Mouse (Mus musculus) midbrain, embryonic 13.5 days (tissue): Measurements from ENCODE around the gene Ppfibp1. TPM values are rescaled to one million over a fixed set of nuclear protein-coding genes. Genes with fewer than 3 reads are reported as not detected.

Experiments used
- ATAC-seq: fragments of 200-750 bp; cut with Nextera tagmentation; 2 replicates; pipeline ENCODE4 v1.8.0; 2017; ENCODE audit warnings: mild to moderate bottlenecking, moderate TSS enrichment, moderate library complexity
- H3K27ac ChIP-seq: fragments of 300-500 bp; sonication (generic); 2 replicates; pipeline ENCODE4 v1.5.1; 2015; ENCODE audit warnings: inconsistent platforms, mild to moderate bottlenecking, moderate library complexity
- H3K27me3 ChIP-seq: fragments of 300-500 bp; sonication (generic); 2 replicates; pipeline ENCODE4 v1.6.1; 2015; ENCODE audit warnings: mild to moderate bottlenecking, inconsistent platforms
- H3K36me3 ChIP-seq: fragments of 300-500 bp; sonication (generic); 2 replicates; pipeline ENCODE4 v1.6.1; 2015; ENCODE audit warnings: mild to moderate bottlenecking, inconsistent platforms
- H3K4me1 ChIP-seq: fragments of 300-500 bp; sonication (generic); replicated peaks from 2 replicates; pipeline ENCODE4 v1.6.1; 2015; ENCODE audit warnings: inconsistent platforms
- H3K4me2 ChIP-seq: fragments of 300-500 bp; sonication (generic); replicated peaks from 2 replicates; pipeline ENCODE4 v1.6.1; 2015; ENCODE audit warnings: moderate library complexity, mild to moderate bottlenecking, inconsistent platforms
- H3K4me3 ChIP-seq: fragments of 300-500 bp; sonication (generic); replicated peaks from 2 replicates; pipeline ENCODE4 v1.5.1; 2015; ENCODE audit warnings: mild to moderate bottlenecking, inconsistent platforms
- H3K9ac ChIP-seq: fragments of 300-500 bp; sonication (generic); replicated peaks from 2 replicates; pipeline ENCODE4 v1.6.1; 2015; ENCODE audit warnings: mild to moderate bottlenecking, inconsistent platforms
- H3K9me3 ChIP-seq: fragments of 300-500 bp; sonication (generic); 2 replicates; pipeline ENCODE4 v1.6.1; 2016; ENCODE audit warnings: mild to moderate bottlenecking, inconsistent platforms
- WGBS: fragments of 180-500 bp; shearing (Covaris S2); methylation state at CpG from one replicate; pipeline ENCODE4 v1.1.7; 2015; 5-methylcytosine and 5-hydroxymethylcytosine counted together
- polyA plus RNA-seq: library from polyadenylated mRNA; unstranded; fragments of >200 nt; fragmentation: Nextera tagmentation; extraction: Ambion mirVana; gene quantifications from 2 replicates; pipeline ENCODE4 v1.2.1, GENCODE M21; 2015

The Ppfibp1 gene
- polyA plus RNA-seq, 1 experiment from 2014 or later: 14.2 TPM

DNA sequence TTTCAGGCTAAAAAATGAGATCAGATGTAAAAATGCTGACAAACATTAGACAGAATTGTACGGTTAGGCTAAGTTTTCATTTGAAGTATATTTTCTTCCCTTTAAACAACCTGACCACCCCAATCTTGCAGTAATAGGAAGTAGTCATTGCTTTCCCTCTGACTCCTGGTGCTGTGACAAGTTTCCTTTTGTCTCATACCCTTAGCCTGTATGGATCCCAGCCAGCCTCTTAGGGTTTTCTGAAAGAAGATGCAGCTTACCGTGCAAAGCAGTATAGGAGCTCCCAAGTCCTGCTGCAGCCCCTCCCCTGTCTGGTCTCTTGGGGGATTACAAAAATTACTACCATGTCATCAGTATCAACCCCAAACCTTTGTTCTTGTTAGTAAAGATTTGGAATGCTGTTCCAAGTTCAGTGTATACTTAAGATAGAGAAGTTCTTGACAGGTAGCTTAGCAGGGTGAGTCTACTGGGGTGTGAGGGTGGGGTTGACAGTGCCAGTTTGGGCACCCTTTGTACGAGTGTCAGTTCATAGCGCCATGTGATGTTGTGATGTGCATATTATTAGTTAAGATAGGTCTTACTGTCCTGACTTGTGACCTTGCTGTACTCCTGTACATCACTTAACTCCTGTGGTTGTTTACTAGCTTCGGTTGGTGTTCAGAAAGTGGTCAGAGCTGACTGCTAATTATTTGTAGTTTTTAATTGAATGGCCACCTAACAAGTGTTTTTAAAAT, 18.9 kb downstream of the Ppfibp1 start:
- WGBS: 80% methylated on average over 5 of the region's 5 CpGs

DNA sequence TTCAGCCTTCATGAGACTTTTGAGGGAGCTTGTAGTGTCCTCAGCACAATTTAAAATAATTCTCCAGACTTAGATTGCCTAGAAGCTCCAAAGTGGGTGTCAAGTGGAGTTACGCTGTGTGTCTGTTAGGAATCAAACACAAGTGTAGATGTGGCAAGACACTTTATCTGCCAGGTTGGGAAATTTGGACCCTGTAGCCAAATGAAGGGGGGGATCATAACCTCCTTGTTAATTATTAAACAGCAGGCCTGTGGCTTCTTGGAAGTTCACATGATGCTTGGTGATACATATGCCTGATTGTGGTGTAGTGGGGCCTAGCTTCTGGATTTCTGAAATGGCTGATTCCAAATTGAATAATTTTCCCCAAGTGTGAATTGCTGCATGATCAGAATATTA, 19.5 kb downstream of the Ppfibp1 start:
- no peaks in the 10 kb centered on the region for H3K36me3 ChIP-seq
- WGBS: 94% methylated on average over 1 of the region's 1 CpGs
- no peak for ATAC-seq

More for the DNA sequence above, 18.9 kb downstream of the Ppfibp1 start:
- Histone ChIP-seq H3K27me3 (no peaks in the 10 kb centered on the region), H3K9ac (no peak overlapping the region), H3K9me3 (no peaks in the 10 kb centered on the region), H3K27ac (no peak overlapping the region), H3K4me3 (no peak overlapping the region), H3K4me2 (no peak overlapping the region), H3K36me3 (no peaks in the 10 kb centered on the region), H3K4me1 (no peaks in the 10 kb centered on the region)
- ATAC-seq: no peak

DNA sequence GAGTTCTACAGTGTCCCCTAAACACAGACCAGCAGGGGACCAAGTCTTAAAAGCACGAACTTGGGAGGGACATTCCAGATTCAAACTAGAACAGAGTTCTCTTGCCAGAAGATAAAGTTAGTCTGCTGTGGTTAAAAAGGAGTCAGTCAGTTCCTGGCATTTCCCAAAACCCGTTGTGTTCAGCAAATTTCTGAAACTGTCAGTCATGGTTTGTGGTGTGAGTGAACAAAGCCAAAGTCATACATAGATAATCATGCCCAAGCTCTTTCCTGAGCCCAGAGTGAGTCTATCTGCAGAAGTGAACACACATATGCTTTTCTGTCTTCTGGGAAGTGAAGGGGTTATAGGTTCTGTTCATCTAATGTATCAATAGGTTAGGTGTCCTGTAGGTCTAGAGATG, 20.5 kb downstream of the Ppfibp1 start:
- H3K9ac ChIP-seq: no peak overlapping the region
- H3K4me2 ChIP-seq: no peak overlapping the region
- no peak overlapping the region for H3K27ac ChIP-seq
- no peaks in the 10 kb centered on the region for H3K4me1 ChIP-seq
- no peak for ATAC-seq
- no peak overlapping the region for H3K4me3 ChIP-seq
- H3K9me3 ChIP-seq: no peaks in the 10 kb centered on the region
- H3K27me3 ChIP-seq: no peaks in the 10 kb centered on the region
- no peaks in the 10 kb centered on the region for H3K36me3 ChIP-seq
- WGBS: 73% methylated on average over 2 of the region's 2 CpGs

More for the DNA sequence above, 19.5 kb downstream of the Ppfibp1 start:
- no peaks in the 10 kb centered on the region for H3K9me3 ChIP-seq
- H3K27ac ChIP-seq: no peak overlapping the region
- no peak overlapping the region for H3K9ac ChIP-seq
- no peaks in the 10 kb centered on the region for H3K27me3 ChIP-seq
- H3K4me3 ChIP-seq: no peak overlapping the region
- H3K4me1 ChIP-seq: no peaks in the 10 kb centered on the region
- no peak overlapping the region for H3K4me2 ChIP-seq

DNA sequence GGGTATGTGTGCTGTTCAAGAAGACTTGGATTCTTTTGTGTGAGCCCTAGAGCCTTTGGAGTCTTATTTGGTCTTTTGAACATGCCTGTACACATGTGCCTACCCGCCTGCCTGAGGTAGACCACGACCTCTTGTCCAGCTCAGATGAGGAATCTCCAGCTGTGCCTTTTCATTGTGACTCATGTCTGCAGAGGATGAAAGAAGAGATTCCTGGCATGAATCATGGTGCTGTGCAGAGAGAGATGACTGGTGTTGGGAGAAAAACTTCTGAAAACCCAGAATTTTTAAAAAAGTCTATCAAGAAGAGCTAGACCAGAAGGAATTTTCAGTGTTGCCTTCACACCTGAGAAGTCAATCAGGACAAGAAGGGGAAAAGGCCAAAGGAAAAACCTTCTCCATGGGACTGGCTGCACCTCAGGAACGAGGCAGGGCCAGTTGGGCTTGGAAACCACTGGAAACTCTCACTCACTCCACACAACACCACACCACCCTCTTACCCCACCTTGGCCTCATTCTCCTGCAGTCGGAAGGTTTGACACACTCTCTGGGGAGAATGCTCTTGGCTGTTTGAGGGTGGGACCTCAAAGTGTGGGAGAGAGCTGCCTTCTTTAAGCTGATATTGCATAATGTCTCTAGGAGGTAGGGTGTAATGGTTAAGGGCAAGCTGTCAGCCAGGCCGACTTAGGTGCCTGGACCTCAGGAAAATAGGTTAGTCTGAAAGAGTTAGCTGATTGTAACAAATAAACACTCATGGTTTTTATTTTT, 21.6 kb downstream of the Ppfibp1 start:
- H3K4me3 ChIP-seq: no peak overlapping the region
- H3K4me1 ChIP-seq: 0 out of 2 replicates have a peak, but pooled peaks cover 3% of the 10 kb centered on the region
- H3K9me3 ChIP-seq: no peaks in the 10 kb centered on the region
- H3K27me3 ChIP-seq: no peaks in the 10 kb centered on the region
- no peak overlapping the region for H3K27ac ChIP-seq
- ATAC-seq: no peak
- H3K36me3 ChIP-seq: no peaks in the 10 kb centered on the region
- H3K9ac ChIP-seq: no peak overlapping the region
- 87% methylated on average over 5 of the region's 5 CpGs for WGBS
- H3K4me2 ChIP-seq: no peak overlapping the region

DNA sequence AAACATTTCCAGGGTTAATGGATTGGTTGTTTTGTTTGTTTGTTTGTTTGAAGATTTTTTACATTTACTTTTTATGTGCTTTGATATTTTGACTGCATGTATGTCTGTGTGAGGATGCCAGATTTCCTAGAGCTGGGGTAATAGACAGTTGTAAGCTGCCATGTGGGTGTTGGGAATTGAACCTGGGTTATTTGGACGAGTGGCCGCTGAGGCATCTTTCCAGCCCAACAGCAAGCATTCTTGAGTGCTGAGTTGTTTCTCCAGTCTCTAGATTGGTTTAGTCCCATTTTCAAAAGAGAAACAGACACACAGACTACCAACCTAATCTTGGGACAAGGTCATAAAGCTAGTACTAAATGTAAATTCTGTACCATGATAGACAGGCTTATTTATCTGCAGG, 22.5 kb downstream of the Ppfibp1 start:
- WGBS: 93% methylated on average over 2 of the region's 2 CpGs

DNA sequence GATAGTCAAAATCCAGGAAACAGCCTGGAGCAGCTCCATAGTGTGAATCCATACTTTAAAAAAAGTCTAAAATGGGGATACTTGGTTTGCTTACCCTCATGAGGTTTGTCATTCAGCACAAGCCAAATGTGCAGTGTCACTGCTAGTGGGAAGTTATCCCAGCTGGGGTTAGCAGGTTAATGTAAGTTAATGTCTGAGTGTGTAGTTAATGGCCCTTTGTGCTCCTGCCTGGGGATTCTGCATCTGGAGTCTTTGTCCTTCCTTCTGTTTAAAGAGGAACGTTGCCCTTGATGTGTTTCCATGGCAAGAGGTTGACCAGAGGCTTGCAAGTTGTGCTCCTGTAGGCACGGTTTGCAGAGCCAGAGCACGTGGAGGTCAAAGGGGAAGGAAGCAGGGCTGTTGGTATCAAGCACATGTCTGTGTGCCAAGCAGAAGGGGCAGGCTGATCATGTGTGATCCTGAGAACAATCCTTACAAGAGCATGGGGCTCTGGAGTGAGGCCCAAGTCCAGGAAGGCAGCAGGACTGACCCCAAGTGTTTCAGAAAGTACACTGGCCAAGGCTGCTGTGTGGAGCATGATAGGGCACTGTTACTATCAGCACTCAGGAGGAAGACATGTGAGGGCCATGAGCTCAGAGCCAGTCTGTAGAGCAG, 24.7 kb downstream of the Ppfibp1 start:
- Histone ChIP-seq H3K9me3 (no peaks in the 10 kb centered on the region), H3K27me3 (no peaks in the 10 kb centered on the region), H3K9ac (no peak overlapping the region), H3K4me3 (no peak overlapping the region), H3K27ac (no peak overlapping the region), H3K36me3 (no peaks in the 10 kb centered on the region), H3K4me1 (0 out of 2 replicates have a peak, but pooled peaks cover 3% of the 10 kb centered on the region), H3K4me2 (no peak overlapping the region)
- no peak for ATAC-seq
- 20% methylated on average over 3 of the region's 3 CpGs for WGBS

More for the DNA sequence above, 22.5 kb downstream of the Ppfibp1 start:
- H3K27me3 ChIP-seq: no peaks in the 10 kb centered on the region
- H3K4me2 ChIP-seq: no peak overlapping the region
- no peak overlapping the region for H3K4me3 ChIP-seq
- 0 out of 2 replicates have a peak, but pooled peaks cover 3% of the 10 kb centered on the region for H3K4me1 ChIP-seq
- no peaks in the 10 kb centered on the region for H3K36me3 ChIP-seq
- H3K9me3 ChIP-seq: no peaks in the 10 kb centered on the region
- no peak overlapping the region for H3K27ac ChIP-seq
- H3K9ac ChIP-seq: no peak overlapping the region
- no peak for ATAC-seq

DNA sequence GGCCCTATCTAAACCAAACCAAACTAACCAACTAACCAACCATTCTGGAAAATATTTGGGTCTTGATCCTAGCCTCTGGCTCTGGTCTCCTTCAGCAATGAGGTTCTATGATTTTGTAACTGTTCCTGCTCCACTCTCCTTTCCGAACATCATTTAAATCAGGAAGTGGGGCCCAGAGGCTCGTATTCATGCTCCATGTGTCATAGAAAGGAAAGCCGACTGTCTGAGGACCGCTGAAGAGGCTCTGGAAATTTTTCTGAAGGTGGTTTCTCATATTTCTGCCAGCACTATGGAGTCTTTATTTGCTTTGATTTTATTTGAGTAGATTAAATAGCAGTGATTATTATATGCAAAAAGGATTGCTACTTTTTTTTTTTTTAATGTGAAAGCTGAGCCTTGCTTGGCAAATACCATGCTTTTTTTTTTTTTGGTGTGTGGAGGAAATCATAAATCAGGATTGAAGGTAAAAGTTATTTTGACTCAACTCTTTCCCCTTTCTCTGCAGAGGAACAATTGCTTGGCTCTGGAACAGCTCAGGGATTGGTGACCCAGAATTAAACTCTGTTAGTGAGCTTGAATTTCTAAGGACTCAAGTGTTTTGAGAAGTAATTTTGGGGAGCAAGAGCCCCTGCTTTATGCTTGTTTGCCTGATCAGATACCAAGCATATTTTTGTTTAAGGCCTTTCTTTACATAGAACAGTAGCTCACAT, 25.4 kb downstream of the Ppfibp1 start:
- H3K4me1 ChIP-seq: 0 out of 2 replicates have a peak, but pooled peaks cover 3% of the 10 kb centered on the region
- no peaks in the 10 kb centered on the region for H3K36me3 ChIP-seq
- H3K9me3 ChIP-seq: no peaks in the 10 kb centered on the region
- no peak for ATAC-seq
- no peaks in the 10 kb centered on the region for H3K27me3 ChIP-seq
- no peak overlapping the region for H3K4me3 ChIP-seq
- 75% methylated on average over 4 of the region's 4 CpGs for WGBS
- H3K27ac ChIP-seq: no peak overlapping the region
- no peak overlapping the region for H3K9ac ChIP-seq
- H3K4me2 ChIP-seq: no peak overlapping the region

DNA sequence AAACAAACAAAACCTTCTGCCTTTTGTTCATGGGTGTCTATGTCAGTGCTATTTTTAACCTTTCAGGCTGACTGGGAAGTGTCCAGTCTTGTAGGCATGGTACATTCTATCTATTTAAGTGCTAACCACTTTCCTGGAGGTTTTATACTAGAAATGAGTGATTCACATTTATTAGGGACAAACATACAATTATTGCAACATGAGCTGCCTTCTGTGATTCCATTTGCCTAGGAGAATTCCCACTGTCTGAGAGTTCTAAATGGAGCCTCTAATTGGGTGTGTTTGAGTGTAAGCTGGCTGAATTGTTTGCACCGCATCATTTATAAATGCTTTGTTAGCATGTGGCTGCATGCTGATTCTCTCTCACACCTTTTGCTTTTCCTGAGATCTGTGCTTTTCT, 27.5 kb downstream of the Ppfibp1 start:
- 74% methylated on average over 1 of the region's 1 CpGs for WGBS
- Histone ChIP-seq H3K27me3 (no peaks in the 10 kb centered on the region), H3K27ac (no peak overlapping the region), H3K36me3 (no peaks in the 10 kb centered on the region), H3K4me1 (0 out of 2 replicates have a peak, but pooled peaks cover 3% of the 10 kb centered on the region), H3K4me2 (no peak overlapping the region), H3K9ac (no peak overlapping the region), H3K4me3 (no peak overlapping the region), H3K9me3 (no peaks in the 10 kb centered on the region)
- ATAC-seq: no peak

DNA sequence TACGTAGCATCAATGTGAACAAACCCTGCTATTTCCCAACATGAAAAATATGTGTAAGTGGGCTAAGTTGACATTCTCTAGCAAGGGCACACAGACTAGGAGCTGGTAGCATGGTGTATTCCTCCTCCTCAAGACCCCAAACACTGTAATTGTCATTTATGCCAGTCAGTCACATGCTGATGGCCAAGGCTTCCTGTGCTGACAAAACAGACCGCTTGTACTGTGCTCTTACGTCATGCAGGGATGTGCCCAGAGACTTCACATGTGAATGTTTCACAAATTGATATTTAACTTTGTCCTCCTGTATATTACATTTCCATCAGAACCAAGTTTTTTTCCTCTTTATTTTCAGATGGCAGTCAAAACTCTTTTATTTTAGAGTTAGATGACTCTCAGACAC, 29.1 kb downstream of the Ppfibp1 start:
- 89% methylated on average over 3 of the region's 3 CpGs for WGBS
- H3K4me1 ChIP-seq: 0 out of 2 replicates have a peak, but pooled peaks cover 3% of the 10 kb centered on the region
- no peak for ATAC-seq
- H3K9me3 ChIP-seq: no peaks in the 10 kb centered on the region
- H3K27ac ChIP-seq: no peak overlapping the region
- H3K27me3 ChIP-seq: no peaks in the 10 kb centered on the region
- H3K9ac ChIP-seq: no peak overlapping the region
- H3K4me3 ChIP-seq: no peak overlapping the region
- H3K4me2 ChIP-seq: no peak overlapping the region
- H3K36me3 ChIP-seq: no peaks in the 10 kb centered on the region

DNA sequence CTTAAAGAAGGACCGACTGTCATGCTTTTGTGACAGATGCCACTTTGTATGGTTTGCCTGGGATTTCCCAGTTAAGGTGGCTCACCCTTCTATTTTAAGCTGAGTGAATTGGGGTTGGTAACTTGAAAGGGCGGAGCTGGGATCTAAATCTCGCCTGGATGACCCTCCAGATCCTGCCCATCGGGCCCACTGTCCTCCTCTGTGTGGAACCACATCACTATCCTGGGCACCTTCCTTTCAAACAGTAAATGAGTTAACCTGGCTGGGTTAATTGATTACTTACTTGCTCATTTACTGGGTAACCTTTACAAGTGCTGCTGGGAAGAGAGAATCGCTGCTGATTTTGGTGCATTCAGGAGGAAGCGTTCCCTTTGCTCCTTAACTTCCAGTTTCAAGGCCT, 30.1 kb downstream of the Ppfibp1 start:
- Histone ChIP-seq H3K4me3 (no peak overlapping the region), H3K27ac (no peak overlapping the region), H3K9ac (no peak overlapping the region), H3K9me3 (no peaks in the 10 kb centered on the region), H3K4me2 (no peak overlapping the region), H3K4me1 (0 out of 2 replicates have a peak, but pooled peaks cover 3% of the 10 kb centered on the region), H3K27me3 (no peaks in the 10 kb centered on the region), H3K36me3 (no peaks in the 10 kb centered on the region)
- no peak for ATAC-seq
- 94% methylated on average over 6 of the region's 6 CpGs for WGBS

DNA sequence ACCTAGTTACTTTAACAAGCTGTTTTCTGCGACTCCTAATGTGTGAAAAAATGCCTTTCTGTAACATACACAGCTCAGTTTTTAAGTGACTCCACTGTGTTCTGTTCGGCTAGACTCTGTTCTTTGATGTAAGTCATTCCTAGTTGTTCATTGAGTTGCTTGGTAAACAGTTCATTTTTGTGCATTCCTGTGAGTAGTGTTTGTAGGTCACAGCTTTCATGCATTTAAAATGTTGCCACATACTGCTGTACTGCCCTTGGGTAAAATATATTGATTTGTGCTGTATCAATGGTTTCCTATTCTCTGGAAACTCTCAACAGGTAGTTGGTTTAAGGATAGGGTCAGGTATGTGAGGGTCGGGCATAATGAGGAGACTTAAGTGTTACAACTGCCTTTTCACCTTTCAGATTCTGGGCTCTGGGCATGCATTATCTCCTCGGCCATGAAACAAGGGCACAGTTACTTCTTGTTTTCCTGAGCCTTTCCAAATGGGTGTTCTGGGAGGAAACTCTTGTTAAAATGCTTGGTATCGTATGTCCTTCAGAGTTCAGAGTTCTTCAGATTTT, 38.2 kb downstream of the Ppfibp1 start:
- no peak overlapping the region for H3K9ac ChIP-seq
- no peaks in the 10 kb centered on the region for H3K27me3 ChIP-seq
- WGBS: 86% methylated on average over 5 of the region's 5 CpGs
- no peak overlapping the region for H3K4me3 ChIP-seq
- no peaks in the 10 kb centered on the region for H3K9me3 ChIP-seq
- ATAC-seq: no peak
- H3K4me2 ChIP-seq: no peak overlapping the region
- H3K4me1 ChIP-seq: 0 out of 2 replicates have a peak, but pooled peaks cover 5% of the 10 kb centered on the region
- H3K27ac ChIP-seq: no peak overlapping the region
- H3K36me3 ChIP-seq: no peaks in the 10 kb centered on the region
